Mouse (Mus musculus) heart, embryonic 16.5 days (tissue): ENCODE results near the gene Sema4c. TPM values are rescaled to one million over a fixed set of nuclear protein-coding genes. Genes with fewer than 3 reads are reported as not detected.

Experiments used
- ATAC-seq: fragments of 200-750 bp; cut with Nextera tagmentation; replicated peaks from 2 replicates; pipeline ENCODE4 v1.8.0; 2017; ENCODE audit warnings: moderate number of reproducible peaks; ENCODE audit not compliant: insufficient read depth, low FRiP score; ENCODE audit errors: extremely low read depth
- H3K27ac ChIP-seq: fragments of 300-500 bp; sonication (generic); 2 replicates; pipeline ENCODE4 v1.5.1; 2014; ENCODE audit warnings: mild to moderate bottlenecking, low read length, control low read depth, moderate library complexity
- H3K27me3 ChIP-seq: fragments of 300-500 bp; sonication (generic); 2 replicates; pipeline ENCODE4 v1.6.1; 2014; ENCODE audit warnings: low read length, mixed read lengths; ENCODE audit not compliant: control insufficient read depth, insufficient read depth
- H3K36me3 ChIP-seq: fragments of 300-500 bp; sonication (generic); 2 replicates; pipeline ENCODE4 v1.6.1; 2014; ENCODE audit not compliant: control insufficient read depth, insufficient read depth
- H3K4me1 ChIP-seq: fragments of 300-500 bp; sonication (generic); 2 replicates; pipeline ENCODE4 v1.6.1; 2014; ENCODE audit warnings: low read length, mixed read lengths; ENCODE audit not compliant: control insufficient read depth, insufficient read depth
- H3K4me2 ChIP-seq: fragments of 300-500 bp; sonication (generic); 2 replicates; pipeline ENCODE4 v1.6.1; 2014; ENCODE audit warnings: low read depth, mild to moderate bottlenecking, control low read depth, low read length
- H3K4me3 ChIP-seq: fragments of 300-500 bp; sonication (generic); 2 replicates; pipeline ENCODE4 v1.5.1; 2014; ENCODE audit warnings: mild to moderate bottlenecking, control low read depth, low read length
- H3K9ac ChIP-seq: fragments of 300-500 bp; sonication (generic); 2 replicates; pipeline ENCODE4 v1.6.1; 2014; ENCODE audit warnings: low read length, control low read depth
- H3K9me3 ChIP-seq: fragments of 300-500 bp; sonication (generic); replicated peaks from 2 replicates; pipeline ENCODE4 v1.6.1; 2016; ENCODE audit warnings: low read length; ENCODE audit not compliant: control insufficient read depth
- WGBS: fragments of 180-500 bp; shearing (Covaris S2); extraction: QIAGEN DNeasy Blood & Tissue Kit; methylation state at CpG from one replicate; pipeline ENCODE4 v1.1.7; 2014; 5-methylcytosine and 5-hydroxymethylcytosine counted together
- polyA plus RNA-seq: library from polyadenylated mRNA; unstranded; fragments of >200 nt; fragmentation: Nextera tagmentation; extraction: Ambion mirVana; gene quantifications from 2 replicates; pipeline ENCODE4 v1.2.1, GENCODE M21; 2015

The Sema4c gene
- polyA plus RNA-seq, 1 experiment from 2014 or later, result 7.8 TPM

GRCm38 (mm10) chr1:36554633-36555399 lies 3.3 kb downstream of the Sema4c start:
- no peaks in the 10 kb centered on the region for H3K9me3 ChIP-seq
- 0 out of 2 replicates have a peak overlapping the region, but pooled peaks have one; percentile 90 for H3K4me3 ChIP-seq
- 65% methylated on average over 21 of the region's 21 CpGs for WGBS
- ATAC-seq, result no peak
- peaks cover 31% of the 10 kb centered on the region for H3K4me1 ChIP-seq
- peak overlapping the region; percentile 41 for H3K27ac ChIP-seq
- H3K36me3 ChIP-seq, result peaks cover 40% of the 10 kb centered on the region
- peak overlapping the region; percentile 73 for H3K4me2 ChIP-seq
- H3K27me3 ChIP-seq, result no peaks in the 10 kb centered on the region
- H3K9ac ChIP-seq, result no peak overlapping the region

DNA sequence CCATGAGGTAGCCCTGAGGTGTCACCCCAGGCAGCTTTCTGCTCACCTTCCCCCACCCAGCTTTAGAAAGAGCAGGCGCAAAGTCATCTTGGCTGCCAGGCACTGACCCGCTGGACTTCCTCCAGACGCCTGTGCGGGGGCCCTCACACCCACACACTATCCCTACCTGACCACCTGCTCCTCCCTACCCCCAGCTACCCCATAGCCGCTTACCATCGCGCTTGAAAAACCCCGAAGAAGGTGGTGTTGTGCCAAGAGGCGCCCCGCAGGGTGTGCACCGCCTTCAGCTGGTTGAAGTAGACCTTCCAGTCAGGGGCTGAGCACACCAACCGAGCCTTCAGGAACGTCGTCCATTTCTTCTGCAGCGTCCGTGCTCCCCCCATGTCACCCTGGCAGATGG lies 5.6 kb downstream of the Sema4c start:
- H3K36me3 ChIP-seq, result peaks cover 48% of the 10 kb centered on the region
- H3K27ac ChIP-seq, result no peak overlapping the region
- ATAC-seq, result no peak
- H3K27me3 ChIP-seq, result no peaks in the 10 kb centered on the region
- H3K4me1 ChIP-seq, result peaks cover 32% of the 10 kb centered on the region
- H3K9ac ChIP-seq, result no peak overlapping the region
- WGBS, result 88% methylated on average over 16 of the region's 16 CpGs
- H3K4me3 ChIP-seq, result no peak overlapping the region
- no peak overlapping the region for H3K4me2 ChIP-seq
- H3K9me3 ChIP-seq, result no peaks in the 10 kb centered on the region

DNA sequence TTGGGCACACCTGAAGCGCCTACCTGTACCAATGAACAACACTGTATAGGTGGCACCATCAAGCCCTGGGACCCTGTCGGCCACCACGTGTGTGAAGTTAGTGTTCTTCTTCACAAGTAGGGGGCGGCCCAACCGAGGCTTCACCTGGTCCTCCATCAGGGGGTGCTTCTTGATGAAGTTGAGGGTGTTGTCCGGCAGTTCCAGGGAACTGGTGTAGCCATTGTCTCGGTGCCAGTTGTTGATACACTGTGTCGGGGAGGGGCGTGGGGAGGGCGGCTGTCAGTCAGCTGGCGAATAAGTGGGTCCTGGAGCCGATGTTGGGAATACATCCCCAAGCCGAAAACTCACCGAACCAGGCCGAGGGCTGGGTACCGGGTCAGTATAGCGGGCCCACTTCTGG lies 6.2 kb downstream of the Sema4c start:
- Histone ChIP-seq H3K9ac (no peak overlapping the region), H3K27ac (no peak overlapping the region), H3K36me3 (peaks cover 48% of the 10 kb centered on the region), H3K27me3 (no peaks in the 10 kb centered on the region), H3K4me3 (no peak overlapping the region), H3K4me2 (no peak overlapping the region), H3K4me1 (peaks cover 34% of the 10 kb centered on the region), H3K9me3 (no peaks in the 10 kb centered on the region)
- WGBS, result 81% methylated on average over 17 of the region's 17 CpGs
- ATAC-seq, result no peak

DNA sequence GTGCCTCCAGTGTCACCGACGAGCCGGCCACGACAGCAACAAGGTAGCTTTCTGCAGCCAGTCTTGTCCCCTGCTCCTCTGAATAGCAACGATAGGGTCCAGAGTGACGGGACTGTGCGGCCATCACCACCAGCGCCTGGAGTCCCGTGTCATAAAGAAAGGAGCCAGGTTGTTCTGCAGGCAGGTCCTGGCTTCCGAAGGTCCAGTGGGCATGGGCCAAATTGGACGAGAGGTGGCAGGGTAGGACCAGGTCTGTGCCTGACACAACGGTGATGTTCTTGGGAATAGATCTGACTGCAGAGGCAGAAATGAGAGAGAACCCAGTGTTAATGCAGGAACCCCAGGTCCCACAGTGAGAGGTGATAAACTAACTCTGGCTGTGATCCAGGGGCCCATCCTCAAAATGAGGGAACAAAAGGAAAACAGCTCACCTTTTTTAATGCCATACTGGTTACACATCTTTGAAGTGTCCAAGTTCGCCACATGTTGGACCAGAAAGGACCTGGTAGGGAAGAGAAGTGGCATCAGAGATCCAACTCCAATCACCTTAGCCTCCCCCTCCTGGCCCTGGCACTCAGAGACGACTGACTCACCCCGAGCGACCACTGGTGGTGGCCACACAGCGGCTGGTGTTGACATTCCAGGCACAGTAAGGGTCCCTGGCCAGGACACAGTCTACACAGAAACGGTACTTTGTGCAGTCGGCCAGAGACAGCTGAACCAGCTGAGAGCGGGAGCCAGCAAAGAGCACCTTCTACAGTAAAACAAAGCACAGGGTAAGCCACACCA lies 7.9 kb downstream of the Sema4c start:
- Histone ChIP-seq H3K27me3 (no peaks in the 10 kb centered on the region), H3K27ac (no peak overlapping the region), H3K9ac (no peak overlapping the region), H3K36me3 (peaks cover 48% of the 10 kb centered on the region), H3K9me3 (no peaks in the 10 kb centered on the region), H3K4me1 (peaks cover 34% of the 10 kb centered on the region), H3K4me3 (no peak overlapping the region), H3K4me2 (no peak overlapping the region)
- ATAC-seq, result no peak
- 72% methylated on average over 20 of the region's 20 CpGs for WGBS

DNA sequence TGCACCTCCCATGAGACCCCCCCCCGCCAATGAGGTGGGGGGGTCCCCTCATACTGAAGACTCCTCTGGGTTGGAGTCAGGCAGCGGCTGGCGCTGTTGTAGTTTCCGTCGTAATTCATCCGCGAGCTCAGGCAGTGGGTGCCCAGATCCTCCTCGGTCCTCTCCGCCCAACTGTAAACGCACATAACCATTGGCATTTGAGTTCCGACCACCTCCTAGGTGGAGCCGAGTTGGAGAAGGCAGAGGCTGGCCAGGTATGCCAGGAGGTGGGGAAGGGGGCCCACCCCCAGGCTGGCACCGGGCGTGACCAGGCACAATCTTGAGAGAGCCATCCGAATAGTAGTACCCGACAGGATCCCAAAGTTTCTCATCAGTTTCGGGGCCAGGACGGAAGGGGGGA lies 8.7 kb downstream of the Sema4c start:
- H3K4me2 ChIP-seq, result no peak overlapping the region
- WGBS, result 83% methylated on average over 18 of the region's 18 CpGs
- no peak overlapping the region; the same call in 1 of the 2 replicates for H3K9ac ChIP-seq
- H3K4me3 ChIP-seq, result no peak overlapping the region
- no peaks in the 10 kb centered on the region for H3K9me3 ChIP-seq
- H3K27me3 ChIP-seq, result no peaks in the 10 kb centered on the region
- no peak for ATAC-seq
- peaks cover 29% of the 10 kb centered on the region for H3K4me1 ChIP-seq
- peaks cover 48% of the 10 kb centered on the region for H3K36me3 ChIP-seq
- H3K27ac ChIP-seq, result no peak overlapping the region

DNA sequence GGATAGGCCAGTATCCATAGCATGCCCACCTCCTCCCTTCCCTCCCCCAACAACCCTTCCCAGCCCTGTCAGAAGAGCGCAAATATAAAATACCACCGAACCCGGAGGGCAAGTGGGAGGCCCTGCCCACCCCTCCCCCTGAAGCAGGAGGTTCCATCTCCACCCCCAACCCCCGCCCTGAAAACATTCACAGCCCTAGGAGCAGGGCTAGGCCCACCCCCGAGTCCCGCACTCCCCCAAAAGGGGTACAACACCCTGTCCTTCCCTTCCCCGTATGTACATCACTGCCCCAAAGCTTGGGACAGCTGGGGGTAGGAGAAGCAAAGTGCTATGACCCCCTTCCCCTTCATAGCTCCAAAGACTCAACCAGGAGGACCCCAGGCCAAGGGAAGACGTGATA lies 9.4 kb downstream of the Sema4c start:
- H3K27ac ChIP-seq, result no peak overlapping the region
- H3K4me3 ChIP-seq, result no peak overlapping the region
- no peak overlapping the region for H3K4me2 ChIP-seq
- WGBS, result 53% methylated on average over 8 of the region's 8 CpGs
- no peaks in the 10 kb centered on the region for H3K9me3 ChIP-seq
- H3K36me3 ChIP-seq, result peaks cover 44% of the 10 kb centered on the region
- H3K9ac ChIP-seq, result no peak overlapping the region; the same call in 1 of the 2 replicates
- no peak for ATAC-seq
- no peaks in the 10 kb centered on the region for H3K27me3 ChIP-seq
- H3K4me1 ChIP-seq, result peaks cover 24% of the 10 kb centered on the region

DNA sequence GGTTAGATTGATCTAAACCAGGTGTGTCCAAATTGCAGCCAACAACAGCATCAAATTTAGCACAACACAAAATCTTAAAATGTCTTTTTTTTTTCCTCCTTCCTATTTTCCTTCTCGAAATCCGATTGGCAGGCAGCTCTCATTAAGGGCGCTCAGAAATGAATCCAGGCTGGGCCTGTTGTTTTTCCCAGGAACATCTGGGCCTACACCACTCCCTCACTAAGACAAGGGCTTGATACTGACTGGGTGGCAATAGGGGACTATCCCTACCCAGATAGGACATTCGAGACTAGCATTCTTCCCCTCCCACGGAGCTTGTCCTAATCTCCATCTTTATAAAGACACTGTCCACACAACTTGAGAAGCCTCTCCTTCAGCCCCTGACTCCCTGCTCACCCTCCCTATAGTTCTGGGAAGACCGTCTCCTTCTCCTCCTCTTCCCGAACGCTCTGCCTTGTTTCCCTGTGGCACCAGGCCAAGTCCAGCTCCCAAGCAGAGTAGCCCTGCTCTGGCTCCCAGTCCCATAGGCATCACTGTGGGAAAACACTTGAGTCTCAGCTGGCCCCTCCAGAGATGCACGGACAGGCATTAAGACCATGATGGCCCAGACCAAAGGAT lies 10.1 kb downstream of the Sema4c start:
- peaks cover 37% of the 10 kb centered on the region for H3K36me3 ChIP-seq
- H3K4me3 ChIP-seq, result no peak overlapping the region
- WGBS, result 34% methylated on average over 9 of the region's 9 CpGs

GRCm38 (mm10) chr1:36546888-36547471 lies 11.2 kb downstream of the Sema4c start, which contains the start of gene Ankrd39:
Gene Ankrd39 (minus strand): TSS chr1:36547445.
- ATAC-seq, result peak; percentile 97
- Histone ChIP-seq H3K4me1 (peaks cover 27% of the 10 kb centered on the region), H3K9me3 (no peaks in the 10 kb centered on the region), H3K36me3 (peaks cover 26% of the 10 kb centered on the region), H3K27ac (peak within 1 kb of the TSS; percentile 69), H3K9ac (peak within 1 kb of the TSS; percentile 85), H3K4me2 (peak within 1 kb of the TSS; percentile 67), H3K27me3 (no peaks in the 10 kb centered on the region), H3K4me3 (peak within 1 kb of the TSS; percentile 79)
- WGBS, result under 1% methylated on average over 43 of the region's 43 CpGs

More for the DNA sequence above, 10.1 kb downstream of the Sema4c start:
- no peak for ATAC-seq
- H3K9me3 ChIP-seq, result no peaks in the 10 kb centered on the region
- H3K4me1 ChIP-seq, result peaks cover 24% of the 10 kb centered on the region
- H3K9ac ChIP-seq, result peak overlapping the region; percentile 61; the same call in 1 of the 2 replicates
- no peaks in the 10 kb centered on the region for H3K27me3 ChIP-seq
- no peak overlapping the region for H3K4me2 ChIP-seq
- H3K27ac ChIP-seq, result peak overlapping the region; percentile 64
